Mouse (Mus musculus): ENCODE measurements around the gene Icam2. TPM values are rescaled to one million over a fixed set of nuclear protein-coding genes. Genes with fewer than 3 reads are reported as not detected.

Icam2 gene
- total and polyA plus RNA-seq, 3 experiments: 49.6 to 82.7 TPM; not detected in 1

DNA sequence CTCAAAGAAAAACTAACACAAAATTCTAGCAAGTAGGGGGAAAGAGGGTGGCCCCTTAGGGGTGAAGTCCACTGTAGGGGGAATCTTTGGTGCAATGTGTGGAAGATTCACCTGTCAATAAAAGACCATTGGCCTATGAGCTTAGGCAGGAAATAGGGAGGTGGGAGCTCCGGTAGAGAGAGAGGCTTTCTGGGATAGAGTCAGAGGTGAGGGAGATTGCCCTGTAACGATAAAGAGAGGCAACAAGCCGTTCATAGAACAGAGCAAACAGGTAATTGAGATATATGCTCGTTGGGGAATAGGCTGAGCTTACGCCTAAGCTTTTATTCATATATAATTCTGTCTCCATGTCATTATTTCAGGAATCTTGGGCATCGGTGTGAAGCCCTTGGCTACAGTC is 855 bp downstream of the Icam2 start (continued):
- TF ChIP-seq NELFE (IDR thresholded peaks at IDR 0.05; ENCODE audit: low read depth, low read length) (peak; percentile 77), POLR2A (IDR thresholded peaks at IDR 0.05; ENCODE audit: control insufficient read depth in 1 of 2, insufficient read depth in 1 of 2, low read depth in 1 of 2, low read length in 2 of 2, poor library complexity in 1 of 2) (peak in 1 of 2 experiments; percentile 67; a peak in 2 of 4 replicates)

DNA sequence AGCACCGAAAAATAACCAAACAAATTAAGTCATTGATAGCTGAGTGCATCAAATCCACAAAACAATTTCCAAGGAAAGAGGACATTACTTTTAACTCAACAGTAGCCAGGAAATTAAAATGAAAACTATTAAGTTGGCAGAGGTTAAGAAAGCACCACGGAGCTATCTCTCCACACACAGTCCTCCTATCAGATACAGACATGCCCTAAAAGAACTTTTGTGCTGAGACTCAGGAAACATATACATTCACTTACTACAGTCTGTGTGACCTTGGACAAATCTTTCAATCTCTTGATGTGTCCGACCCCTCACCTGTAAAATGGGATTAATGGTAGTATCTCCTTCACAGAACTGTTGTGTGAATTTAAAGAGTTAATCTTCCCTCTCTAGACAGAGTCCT is 1.5 kb downstream of the Icam2 start:
- Histone ChIP-seq H3K9ac (ENCODE audit: control insufficient read depth, low read depth, low read length, poor library complexity, severe bottlenecking) (peak overlapping the region; percentile 46), H3K36me3 (ENCODE audit: control insufficient read depth in 1 of 2, insufficient read depth in 2 of 2, low read length in 2 of 2) (peaks cover 0 to 50% of the 10 kb centered on the region in 2 experiments; a peak in 2 of 4 replicates), H3K9me3 (replicated peaks; ENCODE audit: insufficient read depth, low read length) (no peaks in the 10 kb centered on the region), H3K4me3 (ENCODE audit: control insufficient read depth in 1 of 2, insufficient read depth in 1 of 2, low read depth in 2 of 2, low read length in 2 of 2) (peak overlapping the region; percentile 64 to 80), H3K27me3 (ENCODE audit: control insufficient read depth in 1 of 2, insufficient read depth in 2 of 2, low read length in 2 of 2) (no peaks in the 10 kb centered on the region), H3K4me1 (ENCODE audit: control insufficient read depth in 1 of 2, insufficient read depth in 2 of 2, low read length in 2 of 2) (peaks cover 24 to 53% of the 10 kb centered on the region in 2 experiments), H3K27ac (ENCODE audit: control insufficient read depth, low read depth, low read length) (peak overlapping the region; percentile 96), H3K79me2 (ENCODE audit: control insufficient read depth, insufficient read depth, low read length, poor library complexity) (peaks cover 14% of the 10 kb centered on the region)
- TF ChIP-seq TAL1 (IDR thresholded peaks at IDR 0.05; ENCODE audit: low read length) (peak; percentile 46), GATA1 (IDR thresholded peaks at IDR 0.05; ENCODE audit: low read depth, low read length) (peak; percentile 74), EP300 (IDR thresholded peaks at IDR 0.05; ENCODE audit: low read depth in 1 of 2, low read length in 2 of 2) (peak in 1 of 2 experiments; percentile 61; a peak in 2 of 4 replicates), RCOR1 (IDR thresholded peaks at IDR 0.05; ENCODE audit: low read depth, low read length) (peak; percentile 19; the same call in 1 of the 2 replicates), TCF12 (IDR thresholded peaks at IDR 0.05; ENCODE audit: low read depth, low read length) (peak; percentile 68; the same call in 1 of the 2 replicates), MYB (IDR thresholded peaks at IDR 0.05; ENCODE audit: low read depth, low read length) (no peak), MEF2A (IDR thresholded peaks at IDR 0.05; ENCODE audit: extremely low read depth, insufficient replicate concordance, low read depth, low read length, poor library complexity, severe bottlenecking) (no peak), UBTF (IDR thresholded peaks at IDR 0.05; ENCODE audit: borderline replicate concordance, insufficient read depth, low read depth, low read length) (no peak), ELF1 (IDR thresholded peaks at IDR 0.05; ENCODE audit: low read depth, low read length) (no peak), ZNF384 (IDR thresholded peaks at IDR 0.05; ENCODE audit: low read depth, low read length) (no peak), ETS1 (IDR thresholded peaks at IDR 0.05; ENCODE audit: low read depth, low read length) (peak; percentile 53)
- peak; percentile 61 for DNase-seq (ENCODE audit: low read depth, low spot score)

DNA sequence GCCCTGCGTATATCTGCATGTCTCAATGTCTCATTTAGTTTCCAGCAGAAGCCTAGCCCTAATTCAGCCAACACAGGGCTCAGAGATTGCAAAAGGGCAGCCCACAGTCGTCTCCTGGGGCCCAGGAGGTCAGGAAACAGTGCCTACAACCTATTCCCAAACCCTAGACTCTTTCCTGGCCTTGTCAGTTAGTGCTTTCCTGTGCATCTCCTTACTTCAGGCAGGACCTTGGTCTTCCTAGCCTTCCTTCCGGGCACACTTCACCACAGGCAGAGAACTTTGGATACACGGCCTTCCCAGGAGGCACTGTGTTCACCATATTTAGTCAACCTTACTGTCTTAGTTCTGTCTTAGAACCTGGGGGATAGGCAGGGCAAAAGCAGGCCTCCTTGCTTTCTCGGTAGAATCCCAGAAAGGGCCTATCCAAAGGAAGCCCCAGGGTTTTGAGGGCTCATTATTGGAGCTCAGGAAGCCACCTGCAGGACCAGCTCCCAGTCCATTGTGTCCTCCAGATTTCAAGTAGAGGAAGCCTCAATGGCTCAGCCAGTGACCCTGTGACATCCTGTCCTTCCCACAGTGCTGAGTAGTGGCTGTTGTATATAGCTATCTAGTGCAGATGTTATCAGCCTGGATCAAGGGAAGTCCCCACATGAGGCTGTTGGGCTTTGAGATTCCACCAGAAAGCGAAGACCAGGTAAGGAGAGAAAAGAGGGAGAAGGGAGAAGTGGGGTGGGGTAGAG is 4.7 kb downstream of the Icam2 start:
- Histone ChIP-seq H3K36me3 (ENCODE audit: control insufficient read depth in 1 of 2, insufficient read depth in 2 of 2, low read length in 2 of 2) (peaks cover 0 to 36% of the 10 kb centered on the region in 2 experiments; a peak in 2 of 4 replicates), H3K4me1 (ENCODE audit: control insufficient read depth in 1 of 2, insufficient read depth in 2 of 2, low read length in 2 of 2) (peaks cover 15 to 38% of the 10 kb centered on the region in 2 experiments), H3K79me2 (ENCODE audit: control insufficient read depth, insufficient read depth, low read length, poor library complexity) (peaks cover 21% of the 10 kb centered on the region), H3K27ac (ENCODE audit: control insufficient read depth, low read depth, low read length) (peak overlapping the region; percentile 85), H3K9ac (ENCODE audit: control insufficient read depth, low read depth, low read length, poor library complexity, severe bottlenecking) (peak overlapping the region; percentile 24; the same call in 1 of the 2 replicates), H3K27me3 (ENCODE audit: control insufficient read depth in 1 of 2, insufficient read depth in 2 of 2, low read length in 2 of 2) (no peaks in the 10 kb centered on the region), H3K4me3 (ENCODE audit: control insufficient read depth in 1 of 2, insufficient read depth in 1 of 2, low read depth in 2 of 2, low read length in 2 of 2) (peak overlapping the region in 1 of 2 experiments; percentile 57; a peak in 2 of 4 replicates), H3K9me3 (replicated peaks; ENCODE audit: insufficient read depth, low read length) (no peaks in the 10 kb centered on the region)
- no peak for DNase-seq (ENCODE audit: low read depth, low spot score)
- TF ChIP-seq POLR2AphosphoS2 (IDR thresholded peaks at IDR 0.05; ENCODE audit: low read length) (no peak), GABPA (IDR thresholded peaks at IDR 0.05; ENCODE audit: low read depth, low read length) (no peak), EP300 (IDR thresholded peaks at IDR 0.05; ENCODE audit: low read depth in 1 of 2, low read length in 2 of 2) (peak in 1 of 2 experiments; percentile 15; a peak in 1 of 4 replicates), GATA1 (IDR thresholded peaks at IDR 0.05; ENCODE audit: low read depth, low read length) (peak; percentile 42; the same call in 1 of the 2 replicates), MYC (IDR thresholded peaks at IDR 0.05; ENCODE audit: low read depth, low read length) (no peak)
